Mouse (Mus musculus) left cerebral cortex, adult 11 months (tissue): Measurements from ENCODE around the gene Atp8b2.
A peak's percentile ranks its signal among the peaks of the same experiment; 100 is the strongest.

Experiments used
- DNase-seq: peaks from one replicate; pipeline ENCODE4 v3.0.0; 2022; ENCODE audit warnings: low spot score

The Atp8b2 gene

GRCm38 (mm10) chr3:89959435-89959834 is 3.9 kb downstream of the Atp8b2 start:
- peak; percentile 73 for DNase-seq

- no peak for DNase-seq
Observed at GRCm38 (mm10) chr3:89957880-89958279, 5.4 kb downstream of the Atp8b2 start.

GRCm38 (mm10) chr3:89956177-89956971 is 6.9 kb downstream of the Atp8b2 start:
- DNase-seq = no peak

GRCm38 (mm10) chr3:89953420-89953819 is 9.9 kb downstream of the Atp8b2 start:
- DNase-seq = no peak

- DNase-seq = no peak
Observed at GRCm38 (mm10) chr3:89948655-89949054, 14.7 kb downstream of the Atp8b2 start.

- DNase-seq = no peak
Observed at GRCm38 (mm10) chr3:89948021-89948420, 15.3 kb downstream of the Atp8b2 start.

- no peak for DNase-seq
Observed at GRCm38 (mm10) chr3:89945026-89945425, 18.3 kb downstream of the Atp8b2 start.

- DNase-seq = no peak
Observed at GRCm38 (mm10) chr3:89942894-89943293, 20.4 kb downstream of the Atp8b2 start.

- DNase-seq = no peak
Observed at GRCm38 (mm10) chr3:89936495-89936894, 26.8 kb downstream of the Atp8b2 start.

- no peak for DNase-seq
Observed at GRCm38 (mm10) chr3:89932925-89933324, 30.4 kb downstream of the Atp8b2 start.

GRCm38 (mm10) chr3:89928956-89929355 is 34.4 kb downstream of the Atp8b2 start:
- no peak for DNase-seq

- DNase-seq = no peak
Observed at GRCm38 (mm10) chr3:89926440-89926839, 36.9 kb downstream of the Atp8b2 start.

GRCm38 (mm10) chr3:89920711-89921110 is 42.6 kb downstream of the Atp8b2 start:
- no peak for DNase-seq

- no peak for DNase-seq
Observed at GRCm38 (mm10) chr3:89917408-89917807, 45.9 kb downstream of the Atp8b2 start.

- no peak for DNase-seq
Observed at GRCm38 (mm10) chr3:89916622-89917021, 46.7 kb downstream of the Atp8b2 start.

- no peak for DNase-seq
Observed at GRCm38 (mm10) chr3:89914700-89915099, 48.6 kb downstream of the Atp8b2 start.

- peak; percentile 45 for DNase-seq
Observed at GRCm38 (mm10) chr3:89912543-89913391, 50.5 kb downstream of the Atp8b2 start, which contains the start of gene Il6ra. Gene Il6ra (minus strand): TSS chr3:89913196.

GRCm38 (mm10) chr3:89912108-89912542 is 51.2 kb downstream of the Atp8b2 start:
- DNase-seq = no peak

- peak; percentile 15 for DNase-seq
Observed at GRCm38 (mm10) chr3:89911207-89911606, 52.1 kb downstream of the Atp8b2 start.

GRCm38 (mm10) chr3:89909703-89910542 is 53.4 kb downstream of the Atp8b2 start:
- DNase-seq = no peak

- DNase-seq = no peak
Observed at GRCm38 (mm10) chr3:89908836-89909235, 54.5 kb downstream of the Atp8b2 start.

GRCm38 (mm10) chr3:89907846-89908245 is 55.5 kb downstream of the Atp8b2 start:
- no peak for DNase-seq
